Mouse (Mus musculus): ENCODE results near the gene Nudt15. TPM values are rescaled to one million over a fixed set of nuclear protein-coding genes. Genes with fewer than 3 reads are reported as not detected.

Gene Nudt15
- polyA plus RNA-seq, 3 experiments from 2014 or later, result 2.0 to 4.4 (median 4.1) TPM

DNA sequence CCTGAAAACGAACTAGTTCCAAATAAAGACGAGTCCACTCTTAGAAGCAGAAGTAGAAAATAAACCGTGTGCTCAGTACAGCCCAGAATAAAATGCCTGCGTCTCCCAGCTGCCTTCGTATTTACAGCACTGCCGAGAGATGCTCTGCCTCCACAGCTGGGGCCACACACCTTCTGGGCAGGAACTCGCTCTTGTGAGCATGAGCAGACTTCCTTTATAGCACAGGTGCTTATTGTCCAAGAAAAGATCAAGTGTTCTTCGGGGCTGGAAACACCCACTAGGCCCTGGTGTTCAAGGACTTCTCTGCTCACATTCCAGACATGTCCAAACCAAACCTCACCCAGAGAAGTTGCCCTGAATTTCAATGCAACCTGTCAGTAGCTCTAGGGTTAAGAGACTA is 77.4 kb downstream of the Nudt15 start:
- no peak for ATAC-seq

DNA sequence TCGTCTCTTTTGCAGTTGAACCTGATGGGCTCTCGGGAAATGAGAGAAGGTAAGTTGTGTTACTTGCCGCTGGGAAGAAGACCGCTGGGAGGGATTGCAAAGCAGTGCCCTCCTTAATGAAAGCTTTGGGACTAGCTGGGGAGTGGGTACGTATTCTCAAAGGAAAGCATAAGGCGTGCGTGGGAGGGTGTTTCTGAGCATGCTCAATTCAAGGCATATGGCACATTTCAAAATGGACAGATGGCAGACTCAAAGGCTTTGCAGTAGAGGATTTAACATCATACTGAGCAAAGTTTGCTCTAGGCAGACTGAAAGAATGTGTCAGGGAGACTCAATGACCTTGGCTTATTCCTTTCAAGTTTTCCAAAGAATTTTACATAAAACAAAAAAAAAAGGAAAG is 78.5 kb downstream of the Nudt15 start:
- no peak for ATAC-seq

Other genes starting within 250 kb of the Nudt15 start
- 100 to 1,000 TPM in 1 of 3 experiments, 10 to 100 TPM in 2; 21.9 to 113 (median 85.4) TPM for gene Rb1, start 222.4 kb downstream of the Nudt15 start, polyA plus RNA-seq (2017; shearing (Covaris generic))
- 1,000 to 10,000 TPM in 2 of 3 experiments, 100 to 1,000 TPM in 1; 933 to 1,139 (median 1,095) TPM for gene Itm2b, start 163.0 kb downstream of the Nudt15 start, polyA plus RNA-seq (2017; shearing (Covaris generic))
- 10 to 100 TPM; 63.4 to 81.8 (median 74.8) TPM for gene Med4, start 38.2 kb downstream of the Nudt15 start, polyA plus RNA-seq (2017; shearing (Covaris generic))
- 10 to 100 TPM; 68.3 to 99.9 (median 75.9) TPM for gene Sucla2, start 22.9 kb downstream of the Nudt15 start, polyA plus RNA-seq (2017; shearing (Covaris generic))
- not detected for gene Gm21750, start 113.0 kb upstream of the Nudt15 start, polyA plus RNA-seq (2017; shearing (Covaris generic))

All from inflammation-experienced regulatory T-cells, adult 6 months (primary cell).